Mouse (Mus musculus): ENCODE data around the gene Ddx39b. TPM values are rescaled to one million over a fixed set of nuclear protein-coding genes. Genes with fewer than 3 reads are reported as not detected.

Gene Ddx39b
- total and polyA plus RNA-seq, 2 experiments, result 37.0 to 103 TPM

GRCm38 (mm10) chr17:35220156-35220952 is 21.2 kb upstream of the Ddx39b start, which contains the start of gene Gm16181:
Gene Gm16181, plus strand, starts transcription at chr17:35220834.
- H3K36me3 ChIP-seq (ENCODE audit: control insufficient read depth, insufficient read depth, low read length), result no peaks in the 10 kb centered on the region
- peaks cover 6% of the 10 kb centered on the region for H3K4me1 ChIP-seq (ENCODE audit: control insufficient read depth, insufficient read depth, low read length)
- WGBS, result 74% methylated on average over 28 of the region's 28 CpGs
- TF ChIP-seq POLR2A (IDR thresholded peaks at IDR 0.05; ENCODE audit: extremely low read depth, insufficient read depth, low read length) (no peak), CTCF (IDR thresholded peaks at IDR 0.05; ENCODE audit: low read depth, low read length) (no peak)
- H3K79me2 ChIP-seq (ENCODE audit: control insufficient read depth, insufficient read depth, low read length), result no peaks in the 10 kb centered on the region
- peak within 1 kb of the TSS; percentile 34 for H3K27ac ChIP-seq (replicated peaks; ENCODE audit: insufficient read depth, low read depth, low read length)
- DNase-seq (ENCODE audit: extremely low read depth, low read depth, low spot score), result no peak
- H3K9ac ChIP-seq (ENCODE audit: low read depth, low read length), result 0 out of 2 replicates have a peak within 1 kb of the TSS, but pooled peaks have one; percentile 24
- no peaks in the 10 kb centered on the region for H3K27me3 ChIP-seq (ENCODE audit: control insufficient read depth, insufficient read depth, low read length)
- no peak within 1 kb of the TSS for H3K4me3 ChIP-seq (ENCODE audit: insufficient read depth, low read depth, low read length)

GRCm38 (mm10) chr17:35222299-35222698 is 19.2 kb upstream of the Ddx39b start:
- no peak for TF ChIP-seq CTCF (IDR thresholded peaks at IDR 0.05; ENCODE audit: low read depth, low read length)
- TF ChIP-seq POLR2A (IDR thresholded peaks at IDR 0.05; ENCODE audit: extremely low read depth, insufficient read depth, low read length), result no peak
- Histone ChIP-seq H3K4me1 (ENCODE audit: control insufficient read depth, insufficient read depth, low read length) (peaks cover 6% of the 10 kb centered on the region), H3K36me3 (ENCODE audit: control insufficient read depth, insufficient read depth, low read length) (0 out of 2 replicates have a peak, but pooled peaks cover under 1% of the 10 kb centered on the region), H3K79me2 (ENCODE audit: control insufficient read depth, insufficient read depth, low read length) (no peaks in the 10 kb centered on the region), H3K9ac (ENCODE audit: low read depth, low read length) (no peak overlapping the region), H3K27me3 (ENCODE audit: control insufficient read depth, insufficient read depth, low read length) (no peaks in the 10 kb centered on the region), H3K27ac (replicated peaks; ENCODE audit: insufficient read depth, low read depth, low read length) (peak overlapping the region; percentile 30; the same call in 1 of the 2 replicates), H3K4me3 (ENCODE audit: insufficient read depth, low read depth, low read length) (no peak overlapping the region)
- no peak for DNase-seq (ENCODE audit: extremely low read depth, low read depth, low spot score)
- WGBS, result 76% methylated on average over 6 of the region's 6 CpGs

GRCm38 (mm10) chr17:35224641-35225040 is 16.9 kb upstream of the Ddx39b start:
- Histone ChIP-seq H3K79me2 (ENCODE audit: control insufficient read depth, insufficient read depth, low read length) (peaks cover 7% of the 10 kb centered on the region; the same call in 1 of the 2 replicates), H3K36me3 (ENCODE audit: control insufficient read depth, insufficient read depth, low read length) (peaks cover 5% of the 10 kb centered on the region; the same call in 1 of the 2 replicates), H3K4me1 (ENCODE audit: control insufficient read depth, insufficient read depth, low read length) (peaks cover 5% of the 10 kb centered on the region), H3K27me3 (ENCODE audit: control insufficient read depth, insufficient read depth, low read length) (no peaks in the 10 kb centered on the region), H3K9ac (ENCODE audit: low read depth, low read length) (no peak overlapping the region), H3K4me3 (ENCODE audit: insufficient read depth, low read depth, low read length) (no peak overlapping the region), H3K27ac (replicated peaks; ENCODE audit: insufficient read depth, low read depth, low read length) (no peak overlapping the region)
- no peak for TF ChIP-seq CTCF (IDR thresholded peaks at IDR 0.05; ENCODE audit: low read depth, low read length)
- TF ChIP-seq POLR2A (IDR thresholded peaks at IDR 0.05; ENCODE audit: extremely low read depth, insufficient read depth, low read length), result no peak
- no peak for DNase-seq (ENCODE audit: extremely low read depth, low read depth, low spot score)
- 98% methylated on average over 4 of the region's 4 CpGs for WGBS

- no peak for TF ChIP-seq POLR2A (IDR thresholded peaks at IDR 0.05; ENCODE audit: extremely low read depth, insufficient read depth, low read length)
- TF ChIP-seq CTCF (IDR thresholded peaks at IDR 0.05; ENCODE audit: low read depth, low read length), result no peak
- H3K27me3 ChIP-seq (ENCODE audit: control insufficient read depth, insufficient read depth, low read length), result no peaks in the 10 kb centered on the region
- peaks cover 5% of the 10 kb centered on the region; the same call in 1 of the 2 replicates for H3K36me3 ChIP-seq (ENCODE audit: control insufficient read depth, insufficient read depth, low read length)
- no peak overlapping the region for H3K4me3 ChIP-seq (ENCODE audit: insufficient read depth, low read depth, low read length)
- no peak for DNase-seq (ENCODE audit: extremely low read depth, low read depth, low spot score)
- WGBS, result 94% methylated on average over 5 of the region's 5 CpGs
- no peak overlapping the region for H3K27ac ChIP-seq (replicated peaks; ENCODE audit: insufficient read depth, low read depth, low read length)
- H3K9ac ChIP-seq (ENCODE audit: low read depth, low read length), result no peak overlapping the region
- H3K4me1 ChIP-seq (ENCODE audit: control insufficient read depth, insufficient read depth, low read length), result peaks cover 3% of the 10 kb centered on the region; the same call in 1 of the 2 replicates
- H3K79me2 ChIP-seq (ENCODE audit: control insufficient read depth, insufficient read depth, low read length), result peaks cover 9% of the 10 kb centered on the region; the same call in 1 of the 2 replicates
Measured at GRCm38 (mm10) chr17:35225456-35225855, 16.1 kb upstream of the Ddx39b start.

GRCm38 (mm10) chr17:35226561-35227046 is 14.9 kb upstream of the Ddx39b start:
- Histone ChIP-seq H3K79me2 (ENCODE audit: control insufficient read depth, insufficient read depth, low read length) (peaks cover 18% of the 10 kb centered on the region; the same call in 1 of the 2 replicates), H3K4me3 (ENCODE audit: insufficient read depth, low read depth, low read length) (no peak overlapping the region), H3K36me3 (ENCODE audit: control insufficient read depth, insufficient read depth, low read length) (peaks cover 5% of the 10 kb centered on the region; the same call in 1 of the 2 replicates), H3K27me3 (ENCODE audit: control insufficient read depth, insufficient read depth, low read length) (no peaks in the 10 kb centered on the region), H3K9ac (ENCODE audit: low read depth, low read length) (no peak overlapping the region), H3K4me1 (ENCODE audit: control insufficient read depth, insufficient read depth, low read length) (peaks cover 3% of the 10 kb centered on the region; the same call in 1 of the 2 replicates), H3K27ac (replicated peaks; ENCODE audit: insufficient read depth, low read depth, low read length) (no peak overlapping the region)
- no peak for DNase-seq (ENCODE audit: extremely low read depth, low read depth, low spot score)
- 83% methylated on average over 14 of the region's 14 CpGs for WGBS
- TF ChIP-seq CTCF (IDR thresholded peaks at IDR 0.05; ENCODE audit: low read depth, low read length) (no peak), POLR2A (IDR thresholded peaks at IDR 0.05; ENCODE audit: extremely low read depth, insufficient read depth, low read length) (no peak)
